Mouse (Mus musculus): ENCODE results near the gene Akap13.
A peak's percentile ranks its signal among the peaks of the same experiment; 100 is the strongest.

Akap13 gene

DNA sequence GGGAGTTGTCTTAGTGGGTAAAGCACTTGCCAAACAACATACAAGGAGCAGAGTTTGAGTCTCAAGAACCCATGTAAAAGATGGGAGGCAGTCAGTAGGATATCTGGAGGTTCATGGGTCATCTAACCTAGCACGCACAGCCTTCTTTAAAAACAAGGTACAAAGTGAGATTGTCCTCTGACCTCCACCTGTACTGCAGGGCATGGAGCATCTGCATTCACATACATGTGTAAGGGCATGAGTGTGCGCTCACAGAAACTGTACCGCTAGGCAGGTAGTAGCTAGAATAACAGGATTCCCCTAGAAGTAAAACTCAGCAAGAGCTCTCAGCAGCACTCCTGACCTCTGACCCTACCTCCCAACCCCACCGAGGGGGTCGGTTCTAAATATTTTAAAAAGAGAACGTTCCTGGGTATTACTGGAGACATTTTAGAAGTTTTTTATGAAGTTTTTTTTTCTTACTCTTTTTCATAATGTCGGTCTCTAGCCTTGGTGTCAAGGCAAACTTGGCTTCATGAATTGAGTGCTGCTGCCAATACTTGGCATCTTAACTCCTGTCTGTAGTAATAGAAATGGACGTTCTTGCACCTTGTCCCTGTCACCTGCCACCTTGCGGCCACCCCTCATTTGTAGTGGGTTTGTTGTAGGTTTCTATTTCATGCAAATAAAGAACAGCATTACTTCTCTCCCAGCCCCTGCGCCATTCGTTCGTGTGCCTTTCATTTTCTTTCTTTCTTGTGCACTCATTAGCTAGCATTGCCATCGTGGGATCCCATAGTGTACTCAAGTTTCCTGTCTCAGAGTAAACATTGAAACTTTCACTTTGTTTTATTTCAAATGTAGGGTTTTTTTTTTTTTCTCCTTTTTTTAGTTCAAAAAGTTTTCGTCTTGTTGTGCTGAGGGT, 61.6 kb downstream of the Akap13 start:
- no peak for DNase-seq (ENCODE audit: low read depth, low spot score)

DNA sequence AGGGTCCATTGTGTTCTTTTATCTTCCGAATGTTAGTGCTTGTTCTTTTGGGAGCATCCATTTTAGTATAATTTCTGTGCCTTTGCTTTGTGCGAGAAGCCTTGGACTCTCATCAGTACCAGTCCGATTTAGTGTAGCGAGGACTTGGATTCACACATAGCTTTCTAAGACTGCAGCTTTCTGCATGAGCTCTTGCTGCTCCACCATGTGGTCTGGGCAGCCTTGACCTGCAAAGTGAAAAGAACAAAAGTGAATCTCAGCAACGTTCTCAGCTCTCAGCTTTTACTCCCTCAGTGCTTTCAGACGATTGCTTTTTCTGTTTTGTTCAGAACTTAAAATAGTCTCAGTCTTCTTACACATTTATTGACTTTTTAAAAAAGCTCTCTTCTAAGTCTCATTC, 65.2 kb downstream of the Akap13 start:
- no peak for DNase-seq (ENCODE audit: low read depth, low spot score)

GRCm38 (mm10) chr7:75521199-75521598, 65.9 kb downstream of the Akap13 start:
- peak; percentile 44 for DNase-seq (ENCODE audit: low read depth, low spot score)

DNA sequence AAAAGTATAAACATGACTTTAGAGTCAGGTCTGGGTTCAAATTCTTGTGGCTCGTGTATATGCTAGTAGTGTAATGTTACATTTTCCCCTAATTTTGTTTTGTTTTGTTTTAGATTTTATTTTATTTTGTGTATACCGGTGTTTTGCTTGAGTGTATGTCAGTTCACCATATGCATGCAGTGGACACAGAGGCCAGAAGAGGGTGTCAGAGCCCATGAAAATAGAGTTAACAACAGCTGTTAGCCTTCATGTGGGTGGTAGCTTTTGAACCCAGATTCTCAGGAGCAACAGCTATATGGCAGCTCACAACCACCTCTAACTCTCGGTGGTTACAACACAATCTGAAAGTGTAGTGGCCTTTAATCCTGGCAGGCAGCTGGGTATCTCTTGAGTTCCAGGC, 66.9 kb downstream of the Akap13 start:
- no peak for DNase-seq (ENCODE audit: low read depth, low spot score)

- no peak for DNase-seq (ENCODE audit: low read depth, low spot score)
Measured at GRCm38 (mm10) chr7:75524789-75525569, 69.6 kb downstream of the Akap13 start.

DNA sequence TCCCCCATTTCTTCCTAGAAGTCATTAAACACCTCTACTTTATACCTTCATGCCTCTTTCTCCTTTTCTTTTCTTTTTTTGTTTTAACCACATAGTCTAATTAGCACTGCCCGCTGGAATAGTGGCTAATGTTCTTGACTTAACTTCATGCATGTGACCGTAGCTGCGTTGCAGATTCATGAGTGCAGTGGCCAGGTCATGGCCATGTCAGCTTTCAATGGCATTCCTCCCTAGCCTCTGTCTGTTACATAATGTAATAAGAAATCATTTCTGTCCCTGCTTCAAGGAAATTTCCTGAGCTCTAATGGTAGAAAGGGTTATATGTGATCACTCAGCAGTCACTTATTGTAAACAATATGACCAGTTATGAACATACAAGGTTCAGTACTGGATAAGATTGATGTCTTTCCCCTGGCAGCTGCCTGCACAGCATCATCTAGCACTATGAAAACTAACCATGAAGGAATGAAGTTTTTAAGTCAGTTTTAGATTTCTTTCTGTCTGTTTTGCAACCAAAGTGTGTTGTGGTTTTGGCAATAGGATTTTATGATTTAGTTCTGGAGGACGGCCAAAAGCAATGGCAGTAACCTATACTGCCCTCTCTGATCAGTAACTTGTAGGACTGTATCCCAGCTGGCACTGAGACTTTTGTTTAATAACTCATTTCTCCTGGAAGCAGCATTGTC, 70.5 kb downstream of the Akap13 start:
- no peak for DNase-seq (ENCODE audit: low read depth, low spot score)

- DNase-seq (ENCODE audit: low read depth, low spot score), result no peak
Measured at GRCm38 (mm10) chr7:75528751-75529150, 73.4 kb downstream of the Akap13 start.

GRCm38 (mm10) chr7:75529857-75530437, 74.6 kb downstream of the Akap13 start:
- no peak for DNase-seq (ENCODE audit: low read depth, low spot score)

GRCm38 (mm10) chr7:75530642-75531041, 75.3 kb downstream of the Akap13 start:
- no peak for DNase-seq (ENCODE audit: low read depth, low spot score)

GRCm38 (mm10) chr7:75533079-75533478, 77.7 kb downstream of the Akap13 start:
- no peak for DNase-seq (ENCODE audit: low read depth, low spot score)

- DNase-seq (ENCODE audit: low read depth, low spot score), result no peak
Measured at GRCm38 (mm10) chr7:75536298-75536697, 81.0 kb downstream of the Akap13 start.

GRCm38 (mm10) chr7:75537567-75537966, 82.2 kb downstream of the Akap13 start:
- no peak for DNase-seq (ENCODE audit: low read depth, low spot score)

- DNase-seq (ENCODE audit: low read depth, low spot score), result no peak
Measured at GRCm38 (mm10) chr7:75538513-75538912, 83.2 kb downstream of the Akap13 start.

DNA sequence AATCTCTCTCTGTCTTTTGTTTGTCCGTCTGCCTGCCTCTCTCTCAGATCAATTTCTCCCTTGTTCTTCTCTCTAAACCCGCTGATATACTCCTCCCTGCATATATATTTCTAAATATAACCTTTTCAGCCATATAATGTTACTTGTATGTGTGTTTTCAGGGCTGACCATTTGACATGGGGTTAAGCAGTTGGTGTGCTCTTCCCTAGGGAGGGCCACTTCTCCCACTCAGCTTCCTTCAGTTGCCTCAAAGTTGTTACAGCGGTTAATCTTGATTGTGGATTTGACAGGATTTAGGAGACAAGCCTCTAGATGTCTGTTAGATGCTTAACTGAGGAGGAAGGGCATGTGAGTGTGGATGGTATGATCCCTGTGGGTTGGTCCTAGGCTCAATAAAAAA, 83.8 kb downstream of the Akap13 start:
- no peak for DNase-seq (ENCODE audit: low read depth, low spot score)

GRCm38 (mm10) chr7:75549856-75550255, 94.5 kb downstream of the Akap13 start:
- DNase-seq (ENCODE audit: low read depth, low spot score), result no peak

DNA sequence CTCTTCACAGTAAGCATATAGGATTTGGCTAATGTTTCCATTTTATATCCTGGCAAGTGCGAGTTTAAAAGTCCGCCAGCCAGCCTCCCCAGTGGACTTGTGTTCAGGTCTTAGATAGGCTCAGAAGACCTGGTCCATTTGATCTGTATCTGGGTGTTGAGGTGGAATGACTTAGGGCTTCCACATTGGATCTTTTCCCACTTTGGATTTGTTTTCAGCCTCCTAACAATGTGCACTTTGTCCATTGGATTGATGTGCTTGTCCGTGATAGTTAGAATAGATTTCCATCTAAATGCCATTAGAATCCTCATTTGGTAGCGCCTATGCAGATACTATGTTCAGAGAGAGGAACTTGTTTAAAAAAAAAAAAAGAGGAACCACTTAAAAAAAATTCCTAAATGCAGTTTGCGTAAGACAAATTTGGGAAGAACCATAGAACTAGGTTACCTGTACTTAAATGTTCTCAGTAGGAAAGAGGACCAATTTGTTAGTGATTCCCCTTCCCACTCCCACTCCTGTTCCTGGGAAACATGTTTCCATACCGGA, 95.5 kb downstream of the Akap13 start:
- DNase-seq (ENCODE audit: low read depth, low spot score), result no peak

DNA sequence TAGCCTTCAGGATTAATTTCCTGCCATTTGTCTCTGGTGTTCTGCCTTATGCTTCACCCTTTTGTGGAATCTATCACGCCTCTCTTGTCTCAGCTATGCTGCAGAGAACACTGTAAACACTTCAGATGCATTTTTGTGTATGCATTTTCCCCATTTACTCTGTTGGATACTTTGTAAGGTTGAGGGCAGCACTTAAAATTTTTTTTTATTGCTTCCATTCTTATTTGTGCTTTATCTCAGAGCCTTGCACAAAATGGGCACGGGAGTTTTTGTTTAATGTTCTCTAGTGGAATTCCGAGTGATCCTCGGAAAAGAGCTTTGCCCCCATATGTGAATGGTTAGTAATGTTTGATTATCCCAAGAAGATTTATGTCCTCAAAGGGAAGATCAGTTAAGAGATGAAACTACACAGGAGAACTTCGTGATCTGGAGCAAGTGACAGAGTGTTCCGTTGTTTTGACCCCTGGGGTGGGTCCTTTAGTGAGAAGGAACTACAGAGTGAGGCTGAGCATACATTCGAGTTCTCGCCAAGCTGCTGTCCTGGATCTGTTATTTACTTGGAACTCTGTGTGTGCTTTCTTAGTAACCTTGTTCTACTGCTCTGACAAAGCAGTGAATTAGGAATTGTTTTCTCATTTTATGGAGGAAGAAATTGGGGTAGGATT, 97.8 kb downstream of the Akap13 start:
- DNase-seq (ENCODE audit: low read depth, low spot score), result no peak

DNA sequence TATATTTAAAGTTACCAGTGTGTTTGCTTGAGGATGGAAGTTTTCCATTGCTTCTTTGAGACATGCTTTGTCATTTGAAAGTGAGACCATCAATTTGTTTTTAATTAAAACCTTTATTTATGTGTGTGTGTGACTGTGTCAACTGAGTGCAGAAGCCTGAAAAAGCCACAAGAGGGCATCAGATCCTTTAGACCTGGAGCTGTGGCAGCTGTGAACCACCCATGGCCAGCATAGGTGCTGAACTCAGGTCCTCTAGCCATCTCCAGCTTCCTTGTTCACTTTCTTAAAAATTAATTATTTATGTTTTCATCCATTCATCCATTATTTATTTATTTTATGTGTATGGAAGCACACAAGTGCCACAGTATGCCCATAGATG, 98.3 kb downstream of the Akap13 start:
- DNase-seq (ENCODE audit: low read depth, low spot score), result peak; percentile 31

- DNase-seq (ENCODE audit: low read depth, low spot score), result no peak
Measured at GRCm38 (mm10) chr7:75554065-75554464, 98.7 kb downstream of the Akap13 start.

DNA sequence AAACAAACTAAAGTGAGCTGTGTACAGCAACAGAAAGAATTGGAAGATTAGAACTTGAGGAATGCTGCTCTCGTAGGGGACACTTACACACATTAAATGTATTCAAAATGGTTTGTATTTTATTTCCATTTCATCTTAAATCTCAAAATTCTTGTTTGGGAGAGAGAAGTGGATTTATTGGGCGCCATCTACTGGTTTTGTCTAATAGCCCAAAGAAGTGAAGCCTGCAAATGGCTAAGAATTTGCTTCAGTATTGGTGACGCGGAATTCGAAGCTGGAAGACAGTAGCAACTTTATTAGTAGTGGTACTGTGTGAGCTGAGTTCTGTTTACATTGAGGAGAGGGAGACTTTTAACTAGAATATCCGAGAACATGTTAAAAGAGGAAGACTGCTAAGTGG, 100.6 kb downstream of the Akap13 start:
- DNase-seq (ENCODE audit: low read depth, low spot score), result no peak

GRCm38 (mm10) chr7:75558225-75558624, 102.9 kb downstream of the Akap13 start:
- no peak for DNase-seq (ENCODE audit: low read depth, low spot score)
